Mouse (Mus musculus): ENCODE measurements at regions not wholly inside any gene's neighbourhood (a gene's known extent, or its start where the extent isn't known, plus 50 kb on each side); places are given as distances from the start of the nearest gene placed in this dataset.

DNA sequence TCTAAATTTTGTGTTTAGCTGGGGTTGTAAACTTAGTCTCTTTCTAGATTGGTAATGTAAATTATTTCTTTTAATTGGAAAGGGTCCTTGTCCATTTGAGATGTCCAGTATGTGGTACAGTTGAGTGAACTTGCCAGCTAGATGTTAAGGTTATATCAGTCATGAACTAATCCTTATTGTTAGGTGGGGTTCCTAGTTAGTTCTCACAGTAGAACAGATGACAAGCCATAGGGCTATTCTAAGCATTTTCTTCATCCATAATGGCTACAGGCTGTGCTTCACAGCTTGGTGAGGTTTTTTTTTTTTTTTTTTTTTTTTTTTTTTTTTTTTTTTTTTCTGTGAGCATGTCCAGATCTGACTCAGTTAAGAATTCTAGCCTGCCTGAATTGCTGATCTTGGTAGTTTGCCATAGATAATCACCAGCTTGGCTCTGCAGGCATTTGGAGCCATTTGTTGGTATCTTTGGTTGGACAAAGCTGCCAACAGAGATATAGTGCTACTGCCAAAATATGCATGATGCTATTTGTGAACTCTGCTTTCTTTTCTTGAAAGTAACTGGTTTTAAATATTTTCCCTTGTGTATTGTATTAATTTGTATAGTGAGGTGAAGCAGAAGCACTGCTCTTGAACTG, 669.2 kb downstream of the 4931400O07Rik start:
- H3K27me3 ChIP-seq (ENCODE audit: insufficient read depth, low read length): no peaks in the 10 kb centered on the region
- H3K4me3 ChIP-seq (ENCODE audit: low read depth, low read length): no peak overlapping the region
- H3K4me2 ChIP-seq (ENCODE audit: low read depth, low read length, poor library complexity, severe bottlenecking): no peak overlapping the region
- no peaks in the 10 kb centered on the region for H3K36me3 ChIP-seq (ENCODE audit: insufficient read depth, low read length)
- DNase-seq (ENCODE audit: low spot score) (peak; percentile 6), ATAC-seq (ENCODE audit: low FRiP score) (no peak)
- H3K27ac ChIP-seq (ENCODE audit: low read depth, low read length): no peak overlapping the region
- no peaks in the 10 kb centered on the region for H3K9me3 ChIP-seq (ENCODE audit: low read length)
- H3K9ac ChIP-seq (replicated peaks; ENCODE audit: low read length, poor library complexity, severe bottlenecking): no peak overlapping the region
- TF ChIP-seq CTCF (IDR thresholded peaks at IDR 0.05): no peak
- no peaks in the 10 kb centered on the region for H3K4me1 ChIP-seq (ENCODE audit: insufficient read depth, low read length)
